Mouse (Mus musculus): ENCODE data around the gene Klrb1. TPM values are rescaled to one million over a fixed set of nuclear protein-coding genes. Genes with fewer than 3 reads are reported as not detected.

The Klrb1 gene
- total RNA-seq, 2 experiments from 2014 or later = not detected

DNA sequence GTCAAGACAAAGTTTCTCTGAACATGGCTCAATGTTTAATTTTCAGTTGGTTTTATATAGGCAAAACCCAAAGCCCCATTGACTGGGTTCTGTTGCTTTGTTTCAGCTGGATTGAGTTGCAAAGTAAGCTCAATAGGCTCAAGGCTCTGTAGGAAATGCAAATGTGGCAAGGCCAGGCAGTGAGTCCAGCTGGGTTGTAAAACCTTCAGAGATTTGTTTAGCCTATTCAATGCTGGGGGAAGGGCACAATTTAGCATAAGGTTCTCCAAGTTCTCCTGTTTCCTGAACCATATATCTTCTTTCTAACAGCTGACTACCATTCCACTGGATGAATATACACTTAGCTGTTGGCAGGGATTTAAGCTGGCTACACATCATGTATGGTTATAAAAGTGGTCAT lies 12.0 kb upstream of the Klrb1 start:
- no peak for DNase-seq (ENCODE audit: low spot score)

DNA sequence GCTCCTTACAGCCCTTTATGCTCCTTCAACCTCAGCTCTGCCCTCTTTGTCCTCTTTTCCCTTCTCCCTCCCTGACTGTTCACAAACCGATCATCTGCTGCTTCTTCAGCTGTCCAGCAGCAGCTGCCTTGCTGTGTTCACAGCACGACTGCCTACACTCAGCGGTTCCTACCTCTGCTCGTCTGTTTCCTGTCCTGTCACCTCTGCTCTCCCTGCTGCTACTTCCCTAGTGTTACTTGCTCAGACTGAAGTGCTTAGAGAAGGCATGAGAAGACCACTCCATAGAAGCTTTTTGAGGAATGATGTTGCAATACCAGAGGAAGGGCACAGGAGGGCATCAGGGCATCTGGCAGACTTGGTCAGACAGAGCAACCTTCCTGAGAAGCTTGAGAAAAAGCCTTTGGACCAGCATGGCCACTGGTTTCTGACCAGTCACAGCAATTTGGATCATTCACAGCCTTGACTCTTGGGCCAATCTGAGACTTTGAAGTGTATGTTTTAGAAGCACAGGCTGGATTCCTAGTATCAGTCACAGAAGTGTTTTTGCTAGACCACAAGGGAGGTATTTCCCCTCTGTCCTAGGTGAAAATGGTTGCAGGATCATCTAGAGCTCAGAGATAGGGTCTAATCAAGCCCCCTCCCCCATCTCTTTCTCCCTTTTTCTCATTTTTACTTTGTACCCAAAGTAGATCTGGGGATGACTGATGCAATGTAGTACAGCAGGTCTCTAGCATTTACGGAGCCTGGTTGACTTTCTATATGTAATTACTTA lies 11.2 kb upstream of the Klrb1 start:
- DNase-seq (ENCODE audit: low spot score) = no peak

DNA sequence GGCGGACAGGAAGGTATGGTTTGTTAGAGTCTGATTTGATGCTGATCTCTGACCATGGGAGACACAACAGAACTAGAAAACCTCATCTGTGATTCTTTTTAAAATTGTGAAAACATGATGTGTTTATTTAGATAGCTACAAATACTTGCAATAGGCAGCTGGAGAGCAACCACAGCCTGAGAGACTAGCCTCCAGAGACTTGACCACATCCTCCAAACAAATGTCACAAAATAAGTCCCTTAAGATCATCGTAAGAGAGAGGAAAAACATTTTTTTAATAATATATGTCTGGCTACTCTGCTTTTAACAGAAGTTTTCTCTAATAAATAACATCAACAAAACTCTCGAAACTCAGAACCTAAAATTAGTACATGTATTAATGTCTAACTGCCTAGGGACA lies 9.2 kb upstream of the Klrb1 start:
- DNase-seq (ENCODE audit: low spot score) = no peak

DNA sequence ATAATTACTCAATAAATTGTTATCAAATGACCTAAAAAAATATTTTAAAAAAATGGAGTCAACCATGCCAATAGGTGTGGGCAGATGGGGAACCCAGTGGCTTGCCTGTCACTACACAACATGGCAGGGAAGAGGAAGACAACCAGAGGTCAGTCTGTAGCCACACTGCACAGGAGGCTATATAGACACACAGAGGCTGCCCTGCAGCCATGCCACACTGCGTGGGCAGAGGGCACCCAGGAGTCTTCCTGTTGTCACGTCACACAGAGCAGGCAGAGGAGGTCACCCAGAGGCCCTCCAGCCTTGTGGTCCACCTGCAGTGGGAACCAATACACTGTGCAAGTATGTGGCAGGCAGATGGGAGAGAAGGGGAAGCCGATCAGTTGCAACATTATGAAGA lies 21.2 kb downstream of the Klrb1 start:
- no peak for DNase-seq (ENCODE audit: low spot score)

DNA sequence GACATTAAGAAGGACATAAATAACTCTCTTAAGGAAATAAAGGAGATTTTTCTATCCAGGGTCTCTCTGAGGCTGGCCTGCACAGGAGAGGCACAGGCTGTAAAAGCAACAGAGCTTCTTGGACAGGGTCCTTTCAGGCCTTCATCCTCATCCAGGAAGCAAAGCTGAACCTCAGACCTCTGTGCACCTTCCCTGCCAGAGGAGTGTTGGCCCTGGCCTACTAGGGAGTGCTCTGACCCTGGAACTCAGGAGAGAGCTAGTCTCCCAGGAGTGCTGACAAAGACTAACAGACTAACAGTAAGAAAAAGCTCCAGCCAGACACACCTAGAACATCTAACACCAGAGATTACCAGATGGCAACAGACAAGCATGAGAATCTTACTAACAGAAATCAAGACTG lies 43.3 kb downstream of the Klrb1 start:
- DNase-seq (ENCODE audit: low spot score) = no peak

DNA sequence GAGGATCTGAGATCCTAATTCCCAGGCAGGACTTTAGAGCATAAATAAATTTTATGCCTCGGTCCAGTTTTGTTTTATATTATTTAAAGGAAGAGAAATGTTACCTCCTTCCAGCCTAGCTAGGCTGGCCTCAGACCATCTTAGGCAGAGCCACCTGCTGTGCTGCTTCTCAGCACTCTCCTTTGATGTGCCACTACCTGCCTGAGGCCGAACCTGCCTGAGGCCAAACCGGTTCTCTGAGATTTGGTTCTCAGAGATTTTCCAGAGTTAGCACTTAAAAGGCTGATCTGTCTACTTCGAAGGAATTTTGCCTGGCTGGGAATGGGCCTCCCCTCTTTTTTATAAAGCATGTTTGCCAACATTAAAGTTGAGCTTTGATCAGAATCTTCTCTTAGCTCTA lies 52.9 kb downstream of the Klrb1 start:
- no peak for DNase-seq (ENCODE audit: low spot score)

DNA sequence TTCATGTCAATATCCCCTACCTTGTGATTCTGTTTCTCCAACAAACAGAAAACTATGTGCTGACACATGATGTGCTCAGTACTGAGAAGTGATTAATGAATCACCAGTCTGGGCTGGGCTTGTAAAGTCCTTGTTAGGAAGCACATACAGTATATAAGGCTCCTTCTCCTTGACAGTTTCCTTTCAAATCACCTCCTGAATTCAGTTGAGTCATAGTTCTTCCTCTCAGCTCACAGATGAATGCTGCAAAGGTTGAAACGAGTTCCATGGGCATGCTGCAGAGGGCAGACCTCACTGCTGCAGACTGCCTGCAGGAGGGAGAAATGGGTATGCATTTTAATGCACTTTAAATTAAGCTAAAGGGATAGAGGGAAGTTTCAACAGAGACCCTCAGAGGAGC lies 60.7 kb downstream of the Klrb1 start, which contains the start of gene Clec2h:
TSS of gene Clec2h (plus strand) at position 180 of the 400 bp plus-strand sequence.
- no peak for DNase-seq (ENCODE audit: low spot score)

DNA sequence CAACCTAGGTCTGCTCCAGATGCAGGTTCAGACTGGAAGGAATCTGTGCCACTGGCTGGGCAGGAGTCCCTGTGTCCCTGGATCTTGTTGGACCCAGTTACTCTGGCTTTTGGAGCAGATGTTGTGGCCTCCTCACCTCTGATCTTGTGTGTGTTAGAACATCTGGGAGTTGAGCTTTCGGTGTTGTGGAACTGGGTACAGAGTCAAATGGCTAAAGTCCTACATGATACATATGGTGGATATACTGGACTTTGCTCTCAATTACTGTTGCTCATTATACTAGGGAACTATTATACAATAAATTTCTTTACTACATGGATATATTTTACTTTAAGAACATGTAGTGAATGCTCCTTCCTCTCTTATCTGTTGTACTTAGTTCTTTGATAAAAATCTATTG lies 61.6 kb downstream of the Klrb1 start:
- DNase-seq (ENCODE audit: low spot score) = no peak

Other genes with a start within 250 kb of the Klrb1 start
- gene Pzp, start 196.3 kb downstream of the Klrb1 start, total RNA-seq (2021) = under 1 TPM; 0.09 to 0.83 TPM
- gene A2ml1, start 141.5 kb downstream of the Klrb1 start, total RNA-seq (2021) = not detected
- gene Klrb1a, start 99.5 kb downstream of the Klrb1 start, total RNA-seq (2021) = not detected
- gene Clec2h, start 60.7 kb downstream of the Klrb1 start, total RNA-seq (2021) = not detected
- gene Klrb1c, start 66.2 kb upstream of the Klrb1 start, total RNA-seq (2021) = not detected
- gene Gm44511, start 103.3 kb upstream of the Klrb1 start, total RNA-seq (2021) = not detected
- gene Klrb1b, start 103.3 kb upstream of the Klrb1 start, total RNA-seq (2021) = not detected
- not detected for gene Clec2i, start 164.5 kb upstream of the Klrb1 start, total RNA-seq (2021)
- not detected for gene BC035044, start 168.1 kb upstream of the Klrb1 start, total RNA-seq (2021)
- gene Clec2g, start 211.3 kb upstream of the Klrb1 start, total RNA-seq (2021) = 1 to 10 TPM; 1.3 to 4.2 TPM